Mouse (Mus musculus) testis, adult 2 months (tissue): ENCODE data around the gene Mpzl3. TPM values are rescaled to one million over a fixed set of nuclear protein-coding genes. Genes with fewer than 3 reads are reported as not detected.

ENCODE experiments used
- H3K27ac ChIP-seq: fragments of 200-500 bp; 2 replicates; pipeline ENCODE4 v1.5.1; 2012; ENCODE audit warnings: low read depth, low read length; ENCODE audit not compliant: control insufficient read depth, insufficient read depth
- H3K27me3 ChIP-seq: fragments of 200-500 bp; 2 replicates; pipeline ENCODE4 v1.6.1; 2012; ENCODE audit warnings: mild to moderate bottlenecking, low read length, moderate library complexity; ENCODE audit not compliant: control insufficient read depth, insufficient read depth
- H3K36me3 ChIP-seq: fragments of 200-500 bp; 2 replicates; pipeline ENCODE4 v1.6.1; 2012; ENCODE audit warnings: mild to moderate bottlenecking, low read length; ENCODE audit not compliant: control insufficient read depth, insufficient read depth
- H3K4me1 ChIP-seq: fragments of 200-500 bp; 2 replicates; pipeline ENCODE4 v1.6.1; 2012; ENCODE audit warnings: low read length; ENCODE audit not compliant: control insufficient read depth, insufficient read depth
- H3K4me3 ChIP-seq: fragments of 200-500 bp; 2 replicates; pipeline ENCODE4 v1.5.1; 2012; ENCODE audit warnings: low read depth, mild to moderate bottlenecking, low read length, moderate library complexity, mixed read lengths; ENCODE audit not compliant: control insufficient read depth
- CTCF ChIP-seq: fragments of 200-500 bp; IDR thresholded peaks from 2 replicates; pipeline ENCODE4 v1.5.1; 2012; ENCODE audit warnings: low read depth, mild to moderate bottlenecking, inconsistent platforms, low read length, moderate library complexity; ENCODE audit not compliant: control insufficient read depth, insufficient read depth, insufficient replicate concordance
- POLR2A ChIP-seq: fragments of 200-500 bp; IDR thresholded peaks from 2 replicates; pipeline ENCODE4 v1.6.1; 2012; ENCODE audit warnings: low read depth, mild to moderate bottlenecking, inconsistent platforms, low read length, moderate library complexity; ENCODE audit not compliant: control insufficient read depth
- polyA plus RNA-seq: library from polyadenylated mRNA; depleted of rRNA; stranded (reverse); fragments of >200 nt; gene quantifications from 2 replicates; pipeline ENCODE4 v1.2.3, GENCODE M21; 2012

Gene Mpzl3
- polyA plus RNA-seq, 1 experiment: 0.67 TPM

- Histone ChIP-seq H3K27me3 (no peaks in the 10 kb centered on the region), H3K4me1 (no peaks in the 10 kb centered on the region), H3K4me3 (no peak overlapping the region), H3K27ac (no peak overlapping the region), H3K36me3 (no peaks in the 10 kb centered on the region)
- TF ChIP-seq CTCF (no peak), POLR2A (no peak)
These were observed 9.4 kb downstream of the Mpzl3 start for GRCm38 (mm10) chr9:45064421-45064820.

- Histone ChIP-seq H3K27me3 (no peaks in the 10 kb centered on the region), H3K4me3 (no peak overlapping the region)
- no peak for TF ChIP-seq CTCF
- TF ChIP-seq POLR2A: no peak
These were observed 11.7 kb downstream of the Mpzl3 start for GRCm38 (mm10) chr9:45066735-45067134.

GRCm38 (mm10) chr9:45071800-45072199 is 16.8 kb downstream of the Mpzl3 start:
- no peaks in the 10 kb centered on the region for H3K4me1 ChIP-seq
- H3K27me3 ChIP-seq: no peaks in the 10 kb centered on the region
- no peak overlapping the region for H3K4me3 ChIP-seq
- no peak overlapping the region for H3K27ac ChIP-seq
- TF ChIP-seq POLR2A: no peak
- TF ChIP-seq CTCF: no peak
- no peaks in the 10 kb centered on the region for H3K36me3 ChIP-seq

More at GRCm38 (mm10) chr9:45066735-45067134, 11.7 kb downstream of the Mpzl3 start:
- no peaks in the 10 kb centered on the region for H3K36me3 ChIP-seq
- H3K27ac ChIP-seq: no peak overlapping the region
- H3K4me1 ChIP-seq: no peaks in the 10 kb centered on the region

GRCm38 (mm10) chr9:45077859-45078258 is 22.9 kb downstream of the Mpzl3 start:
- no peaks in the 10 kb centered on the region for H3K27me3 ChIP-seq
- H3K4me3 ChIP-seq: no peak overlapping the region
- H3K36me3 ChIP-seq: no peaks in the 10 kb centered on the region
- H3K27ac ChIP-seq: no peak overlapping the region
- no peaks in the 10 kb centered on the region for H3K4me1 ChIP-seq
- TF ChIP-seq POLR2A (no peak), CTCF (no peak)

- Histone ChIP-seq H3K36me3 (no peaks in the 10 kb centered on the region), H3K27ac (no peak within 1 kb of the TSS), H3K4me3 (no peak within 1 kb of the TSS), H3K27me3 (no peaks in the 10 kb centered on the region), H3K4me1 (no peaks in the 10 kb centered on the region)
- TF ChIP-seq CTCF (no peak), POLR2A (no peak)
These were observed 24.0 kb downstream of the Mpzl3 start, which contains the start of gene Jaml for GRCm38 (mm10) chr9:45079011-45079410. Jaml (plus strand) TSS chr9:45079183.

GRCm38 (mm10) chr9:45083132-45083531 is 28.1 kb downstream of the Mpzl3 start:
- Histone ChIP-seq H3K4me1 (no peaks in the 10 kb centered on the region), H3K4me3 (no peak overlapping the region), H3K27ac (no peak overlapping the region), H3K36me3 (no peaks in the 10 kb centered on the region), H3K27me3 (no peaks in the 10 kb centered on the region)
- TF ChIP-seq POLR2A (no peak), CTCF (no peak)

GRCm38 (mm10) chr9:45084556-45084955 is 29.6 kb downstream of the Mpzl3 start:
- H3K36me3 ChIP-seq: no peaks in the 10 kb centered on the region
- no peaks in the 10 kb centered on the region for H3K27me3 ChIP-seq
- TF ChIP-seq CTCF: no peak
- TF ChIP-seq POLR2A: no peak
- no peaks in the 10 kb centered on the region for H3K4me1 ChIP-seq
- no peak overlapping the region for H3K4me3 ChIP-seq
- no peak overlapping the region for H3K27ac ChIP-seq
